Mouse (Mus musculus) left cerebral cortex, adult 6 months (tissue): ENCODE measurements around the gene Gm4312. TPM values are rescaled to one million over a fixed set of nuclear protein-coding genes. Genes with fewer than 3 reads are reported as not detected.

Experiments
- long read RNA-seq, 2 experiments: library from polyadenylated mRNA; unstranded; transcript quantifications; one replicate each; pipeline ENCODE4 v2.0.0; 2019 to 2020
- polyA plus RNA-seq: library from polyadenylated mRNA; unstranded; fragments of <200 nt; fragmentation: Nextera tagmentation; gene quantifications from 2 replicates; pipeline ENCODE4 v1.2.3, GENCODE M21; 2021

Gm4312 gene
- not detected in 2 replicates for polyA plus RNA-seq
- long read RNA-seq, experiment 1 = 0 reads
- long read RNA-seq, experiment 2 = 0 reads

GRCm38 (mm10) chr10:100382460-100382859, at the start of gene Gm4312:
Gene Gm4312 (minus strand): TSS chr10:100382560.

GRCm38 (mm10) chr10:100361038-100361437, 21.3 kb downstream of the Gm4312 start, which contains the start of gene Gm4307:
Gene Gm4307 (plus strand): TSS chr10:100361338.

GRCm38 (mm10) chr10:100350793-100351192, 31.6 kb downstream of the Gm4312 start, which contains the start of gene Gm4305:
Gene Gm4305 (plus strand): TSS chr10:100351093.

GRCm38 (mm10) chr10:100345672-100346071, 36.7 kb downstream of the Gm4312 start, which contains the start of gene Gm4303:
Gene Gm4303 (plus strand): TSS chr10:100345972.

GRCm38 (mm10) chr10:100340536-100340935, 41.8 kb downstream of the Gm4312 start, which contains the start of gene Gm4302:
Gene Gm4302 (plus strand): TSS chr10:100340836.

GRCm38 (mm10) chr10:100335376-100335775, 47.0 kb downstream of the Gm4312 start, which contains the start of gene Gm4301:
Gene Gm4301 (plus strand): TSS chr10:100335676.

Other genes with a start within 250 kb of the Gm4312 start
- gene Gm4301, start 46.9 kb downstream of the Gm4312 start, polyA plus RNA-seq = not detected in 2 replicates
- not detected in 2 replicates for gene Gm4302, start 41.7 kb downstream of the Gm4312 start, polyA plus RNA-seq
- gene Gm4303, start 36.6 kb downstream of the Gm4312 start, polyA plus RNA-seq = not detected in 2 replicates
- not detected in 2 replicates for gene Gm4305, start 31.5 kb downstream of the Gm4312 start, polyA plus RNA-seq
- gene Gm4307, start 21.2 kb downstream of the Gm4312 start, polyA plus RNA-seq = not detected in 2 replicates
- gene Tmtc3, start 104.8 kb upstream of the Gm4312 start, polyA plus RNA-seq = 6.3 and 13.0 TPM in 2 replicates
- gene Cep290, start 105.0 kb upstream of the Gm4312 start, polyA plus RNA-seq = 3.7 and 3.8 TPM in 2 replicates
- 18.5 and 25.0 TPM in 2 replicates for gene 4930430F08Rik, start 207.9 kb upstream of the Gm4312 start, polyA plus RNA-seq
- gene 1700017N19Rik, start 207.9 kb upstream of the Gm4312 start, polyA plus RNA-seq = not detected in 2 replicates